Mouse (Mus musculus): Measurements from ENCODE around the gene Btbd19.

Btbd19 gene

GRCm38 (mm10) chr4:117136034-117136433 lies 10.5 kb upstream of the Btbd19 start:
- CTCF ChIA-PET = no interaction called here

DNA sequence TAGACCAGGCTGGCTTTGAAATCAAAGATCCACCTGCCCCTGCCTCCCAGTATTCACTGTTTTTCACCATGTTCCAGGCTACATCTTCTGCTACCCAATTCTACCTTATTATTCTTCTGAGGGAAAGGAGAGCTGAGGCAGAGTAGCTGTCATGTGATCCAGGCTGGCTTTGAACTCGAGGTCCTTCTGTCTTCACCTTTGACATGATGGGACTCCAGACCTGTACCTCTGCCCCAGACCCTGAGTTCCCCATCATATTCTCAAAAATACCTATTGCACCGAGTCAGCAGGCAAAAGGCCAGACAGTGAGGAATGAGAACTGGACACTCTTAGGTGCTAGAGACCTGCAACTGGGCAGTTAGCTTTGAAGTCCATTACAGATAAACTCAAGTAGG lies 9.1 kb upstream of the Btbd19 start:
- CTCF ChIA-PET = interaction anchor here (0.7 to 2.3 kb wide), 2 partner anchors 14 to 1019 kb away, joined by 12 to 26 read pairs; no protein-coding TSS in a partner anchor

GRCm38 (mm10) chr4:117133817-117134600 lies 8.5 kb upstream of the Btbd19 start, which contains the start of gene Plk3:
Plk3 (minus strand) TSS chr4:117133963.
- CTCF ChIA-PET = interaction anchor here (0.7 to 2.3 kb wide), 5 partner anchors 9 to 1020 kb away, joined by 3 to 26 read pairs (median 5); no protein-coding TSS in a partner anchor

DNA sequence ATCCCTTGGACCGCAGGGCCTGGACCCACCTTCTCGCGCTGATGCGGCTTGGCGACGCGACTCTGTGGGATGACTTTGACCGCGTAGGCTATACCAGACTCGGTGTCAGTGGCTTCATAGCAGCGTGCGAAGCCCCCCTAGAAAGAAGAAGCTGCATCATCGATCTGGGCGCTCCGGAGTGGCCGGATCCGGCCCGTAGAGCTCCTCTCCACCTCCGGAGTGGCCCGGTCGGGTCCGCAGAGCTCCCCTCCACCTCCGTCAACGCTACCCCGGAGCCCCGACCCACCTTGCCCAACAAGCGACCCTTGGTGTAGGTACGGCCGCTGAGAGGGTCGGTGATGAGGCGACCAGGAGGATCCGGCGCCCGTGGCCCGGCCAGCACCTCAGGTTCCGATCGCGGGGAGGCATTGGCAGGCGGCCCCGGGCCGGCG lies 7.9 kb upstream of the Btbd19 start:
- CTCF ChIA-PET = interaction anchor here (0.6 to 2.3 kb wide), 5 partner anchors 9 to 52 kb away, joined by 3 to 12 read pairs (median 5); no protein-coding TSS in a partner anchor

- CTCF ChIA-PET = interaction anchor here (0.6 to 2.3 kb wide), 4 partner anchors 9 to 51 kb away, joined by 3 to 12 read pairs (median 5); no protein-coding TSS in a partner anchor
Observed at GRCm38 (mm10) chr4:117132794-117133143, 7.2 kb upstream of the Btbd19 start.

DNA sequence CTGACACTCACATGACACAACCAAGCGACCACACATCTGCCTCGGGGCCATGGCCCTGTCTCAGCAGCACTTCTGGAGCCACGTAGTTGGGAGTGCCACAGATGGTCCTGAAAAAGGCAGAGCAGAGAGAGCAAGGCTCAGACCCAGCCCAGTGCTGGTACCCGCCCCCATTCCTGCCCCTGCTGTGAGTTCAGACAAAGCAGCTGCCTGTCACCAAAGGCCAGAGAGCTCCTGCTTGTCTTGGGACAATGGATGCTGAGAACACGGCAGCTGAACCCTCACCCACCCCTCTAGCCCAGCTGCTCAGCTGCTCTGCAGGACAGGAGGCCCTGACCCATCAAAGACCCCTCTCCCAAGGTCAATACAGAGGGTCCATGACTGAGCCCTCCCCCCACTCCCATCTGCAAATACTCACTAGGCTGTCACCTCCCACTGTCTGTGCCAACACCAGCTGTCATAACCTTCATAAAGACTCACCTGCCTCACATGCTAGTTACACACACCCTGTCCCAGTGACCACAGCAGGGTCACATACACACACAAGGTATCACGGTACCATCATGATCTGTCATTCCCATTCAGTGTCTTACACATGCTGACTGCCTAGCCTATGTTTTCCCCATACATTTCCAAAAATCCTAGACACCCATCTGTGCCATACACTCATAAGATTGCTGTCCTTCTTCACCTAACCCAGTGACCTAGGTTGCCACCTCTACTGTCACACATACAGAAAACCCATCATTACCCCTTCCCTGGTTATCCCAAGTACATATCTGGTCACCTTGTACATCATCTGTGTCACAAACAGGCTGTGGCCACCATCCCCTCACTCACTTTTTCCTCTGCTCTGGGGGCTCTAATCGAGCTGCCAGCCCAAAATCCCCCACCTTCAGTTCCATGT lies 6.6 kb upstream of the Btbd19 start:
- CTCF ChIA-PET = interaction anchor here (0.6 to 1.6 kb wide), 2 partner anchors 10 to 63 kb away, joined by 5 to 7 read pairs; no protein-coding TSS in a partner anchor

DNA sequence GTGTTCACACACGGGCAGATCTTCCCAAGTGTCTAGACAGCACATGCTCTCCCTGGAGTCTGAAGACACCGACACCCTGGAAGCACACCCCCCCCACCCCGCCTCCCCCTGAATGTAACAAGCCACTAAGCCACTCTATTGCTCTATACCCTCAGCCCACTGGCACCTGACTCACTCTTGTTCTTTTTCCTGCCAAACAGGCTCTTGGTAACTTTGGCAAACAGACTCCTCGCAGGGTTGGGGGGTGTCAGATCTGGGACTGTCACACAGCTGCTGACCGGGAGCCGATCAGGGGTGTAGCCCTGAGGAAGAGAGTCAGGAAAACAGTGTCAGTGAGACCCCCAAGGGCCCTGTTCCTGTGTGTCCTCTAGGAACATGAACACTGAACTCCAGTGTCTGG lies 5.7 kb upstream of the Btbd19 start:
- CTCF ChIA-PET = no interaction called here

DNA sequence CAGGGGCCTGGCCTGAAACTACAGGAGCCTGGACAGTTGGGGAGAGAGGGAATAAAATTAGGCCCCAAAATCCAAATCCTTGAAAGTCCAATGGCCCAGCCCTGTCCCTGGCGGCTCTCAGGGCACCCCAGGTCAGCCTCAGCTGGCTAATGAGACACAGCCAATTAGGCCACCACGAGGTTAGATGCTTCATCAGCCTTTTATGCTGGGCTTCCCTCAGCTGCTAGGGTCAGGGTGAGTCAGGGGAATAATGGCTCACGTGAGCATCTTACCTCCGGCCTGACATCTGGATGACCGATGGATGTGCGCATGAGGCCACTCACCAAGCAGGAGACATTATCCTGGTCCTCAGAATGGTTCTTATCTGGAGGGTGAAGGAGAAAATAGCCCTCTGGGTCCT lies 5.3 kb upstream of the Btbd19 start:
- CTCF ChIA-PET = no interaction called here

GRCm38 (mm10) chr4:117127991-117128686 lies 2.6 kb upstream of the Btbd19 start:
- CTCF ChIA-PET = no interaction called here

GRCm38 (mm10) chr4:117126675-117127290 lies 1.3 kb upstream of the Btbd19 start, which contains the start of gene Tctex1d4:
Tctex1d4 (plus strand) TSS chr4:117126794.
- CTCF ChIA-PET = interaction anchor here (0.6 to 1.8 kb wide), 4 partner anchors 10 to 472 kb away, joined by 3 to 8 read pairs (median 3); no protein-coding TSS in a partner anchor

DNA sequence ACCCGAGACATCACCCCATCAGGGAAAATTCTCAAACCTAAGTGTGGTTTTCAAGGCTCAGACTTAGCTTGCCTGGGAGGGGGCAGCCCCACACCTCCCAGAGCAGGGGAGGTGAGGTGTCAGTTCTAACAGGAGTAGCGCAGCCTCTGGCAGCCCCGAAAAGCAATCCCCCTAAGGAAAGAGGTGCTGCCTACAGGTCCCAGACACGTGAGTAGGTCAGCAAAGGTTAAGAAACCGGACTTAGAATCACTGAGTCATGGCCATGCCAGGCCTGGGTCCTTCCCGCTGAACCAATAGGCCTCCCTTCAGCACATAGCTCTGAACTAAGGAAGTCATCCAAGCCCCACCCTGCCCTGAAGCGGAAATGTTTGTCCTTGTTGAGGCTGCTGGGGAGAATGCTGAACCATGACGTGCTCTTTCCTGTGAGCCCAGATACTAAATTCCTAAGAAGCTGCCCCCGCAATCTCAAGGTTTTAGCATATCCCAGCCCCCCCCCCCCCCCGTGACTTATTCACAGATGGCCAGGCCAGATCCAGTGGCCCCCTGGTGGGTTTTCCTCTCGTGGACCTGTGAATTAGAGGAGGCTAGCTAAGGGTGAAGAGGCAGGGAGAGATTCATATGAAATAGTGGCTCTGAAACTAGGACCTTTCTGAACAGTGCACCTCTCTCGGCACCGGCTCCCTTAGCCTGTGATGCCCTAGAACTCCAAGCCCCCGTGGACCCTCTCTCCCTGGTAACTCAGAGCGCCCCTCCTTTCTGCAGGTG lies 567 bp upstream of the Btbd19 start:
- CTCF ChIA-PET = interaction anchor here (0.6 to 1.8 kb wide), 4 partner anchors 13 to 471 kb away, joined by 3 to 8 read pairs (median 4); no protein-coding TSS in a partner anchor

GRCm38 (mm10) chr4:117124518-117125347 lies 792 bp downstream of the Btbd19 start:
- CTCF ChIA-PET = interaction anchor here (0.5 to 1.0 kb wide), 3 partner anchors 9 to 95 kb away, joined by 3 to 6 read pairs (median 4); partner anchors contain the start of gene Plk3

DNA sequence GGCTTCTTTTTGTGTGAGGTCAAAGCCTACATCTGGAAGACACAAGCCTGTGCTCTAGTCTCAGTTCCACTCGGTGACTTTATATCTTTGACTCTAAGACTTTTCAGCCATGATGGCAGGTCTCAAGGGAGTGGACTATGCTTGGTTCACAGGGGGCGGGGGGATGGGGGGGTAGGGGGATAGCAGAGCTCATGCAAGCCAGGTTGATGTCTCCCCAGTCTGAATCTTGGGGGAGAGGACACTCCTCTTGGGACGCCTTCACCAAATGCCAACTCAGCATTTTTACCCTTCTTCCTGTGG lies 1.4 kb downstream of the Btbd19 start:
- CTCF ChIA-PET = interaction anchor here (1.0 kb wide), 1 partner anchor 9 kb away, joined by 4 read pairs; the partner anchor contains the start of gene Plk3

GRCm38 (mm10) chr4:117123546-117124217 lies 1.8 kb downstream of the Btbd19 start:
- CTCF ChIA-PET = interaction anchor here (0.7 to 0.9 kb wide), 4 partner anchors 10 to 1072 kb away, joined by 3 to 7 read pairs (median 4); partner anchors contain the start of gene Plk3

DNA sequence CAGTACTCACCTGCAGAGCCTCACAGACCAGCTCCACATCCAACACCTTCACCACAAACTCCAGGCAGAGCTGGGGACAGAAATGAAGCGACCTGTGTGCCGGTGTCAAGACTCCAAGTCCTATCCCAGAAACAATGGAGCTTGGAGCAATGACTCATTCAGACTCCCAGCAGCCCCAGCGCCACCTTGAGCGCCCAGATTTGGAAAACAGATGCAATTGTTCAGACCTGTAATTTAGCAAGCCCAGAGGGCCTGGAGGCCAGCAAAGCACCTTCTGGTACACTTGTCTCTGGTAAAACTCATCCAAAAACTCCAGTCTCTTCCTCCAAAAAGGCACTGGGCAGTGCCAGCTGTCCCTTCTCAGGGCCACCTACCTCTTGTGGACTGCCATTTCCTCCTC lies 3.3 kb downstream of the Btbd19 start:
- CTCF ChIA-PET = interaction anchor here (0.7 to 3.3 kb wide), 3 partner anchors 11 to 18 kb away, joined by 3 to 17 read pairs (median 5); partner anchors contain the start of gene Plk3

- CTCF ChIA-PET = interaction anchor here (0.6 to 3.3 kb wide), 5 partner anchors 8 to 36 kb away, joined by 3 to 17 read pairs (median 5); partner anchors contain the start of gene Plk3
Observed at GRCm38 (mm10) chr4:117120445-117121414, 4.8 kb downstream of the Btbd19 start.

DNA sequence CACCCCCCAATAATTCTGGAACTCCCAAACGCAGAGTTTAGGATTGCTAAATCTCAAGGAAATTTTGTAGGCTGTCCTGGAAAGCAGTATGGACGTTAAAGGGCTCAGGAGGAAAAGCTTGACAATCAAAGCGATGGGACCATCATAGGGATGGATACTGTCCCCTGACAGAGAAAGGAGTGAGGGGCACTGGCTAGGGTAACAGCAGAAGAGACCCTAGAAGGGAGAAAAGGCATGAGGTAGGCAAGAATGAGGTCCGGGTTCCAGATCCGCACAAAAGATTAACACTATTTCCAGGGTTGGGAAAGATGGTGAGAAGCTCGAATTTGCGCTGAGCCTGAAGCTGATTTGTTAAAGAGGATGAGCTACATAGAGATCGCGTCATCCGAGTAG lies 5.5 kb downstream of the Btbd19 start:
- CTCF ChIA-PET = interaction anchor here (0.6 to 3.3 kb wide), 5 partner anchors 9 to 35 kb away, joined by 3 to 17 read pairs (median 5); partner anchors contain the start of gene Plk3
